Mouse (Mus musculus): ENCODE measurements around the gene Mios.

Gene Mios

GRCm38 (mm10) chr6:8278426-8279002 is 69.5 kb downstream of the Mios start:
- no peak for DNase-seq (ENCODE audit: low spot score in 2 of 2)

GRCm38 (mm10) chr6:8283255-8283654 is 74.2 kb downstream of the Mios start:
- DNase-seq (ENCODE audit: low spot score in 2 of 2), result no peak

- DNase-seq (ENCODE audit: low spot score in 2 of 2), result no peak
Measured at GRCm38 (mm10) chr6:8285401-8285960, 76.5 kb downstream of the Mios start.
